Mouse (Mus musculus) heart, adult 11 months (tissue): ENCODE measurements at regions not wholly inside any gene's neighbourhood (a gene's known extent, or its start where the extent isn't known, plus 50 kb on each side); places are given as distances from the start of the nearest gene placed in this dataset.

ENCODE experiments used
- DNase-seq: peaks from one replicate; pipeline ENCODE4 v3.0.0; 2022

GRCm38 (mm10) chr15:11565503-11566031 lies 166.1 kb upstream of the Tars start:
- DNase-seq, result peak; percentile 84

- DNase-seq, result no peak
These were observed 153.1 kb upstream of the Tars start for GRCm38 (mm10) chr15:11552568-11552967.

- no peak for DNase-seq
These were observed 152.6 kb upstream of the Tars start for GRCm38 (mm10) chr15:11552110-11552509.

GRCm38 (mm10) chr15:11539485-11539884 lies 140.0 kb upstream of the Tars start:
- no peak for DNase-seq

- DNase-seq, result no peak
These were observed 136.7 kb upstream of the Tars start for GRCm38 (mm10) chr15:11536076-11536620.

GRCm38 (mm10) chr15:11534404-11535251 lies 135.2 kb upstream of the Tars start:
- DNase-seq, result no peak

GRCm38 (mm10) chr15:11533616-11534015 lies 134.2 kb upstream of the Tars start:
- no peak for DNase-seq

GRCm38 (mm10) chr15:11533002-11533610 lies 133.6 kb upstream of the Tars start:
- peak; percentile 87 for DNase-seq

- no peak for DNase-seq
These were observed 133.1 kb upstream of the Tars start for GRCm38 (mm10) chr15:11532536-11532935.

GRCm38 (mm10) chr15:11529819-11530810 lies 130.7 kb upstream of the Tars start:
- no peak for DNase-seq

- no peak for DNase-seq
These were observed 125.1 kb upstream of the Tars start for GRCm38 (mm10) chr15:11524337-11525106.

- DNase-seq, result no peak
These were observed 119.1 kb upstream of the Tars start for GRCm38 (mm10) chr15:11518565-11518964.

GRCm38 (mm10) chr15:11517892-11518291 lies 118.4 kb upstream of the Tars start:
- DNase-seq, result no peak

- no peak for DNase-seq
These were observed 105.7 kb upstream of the Tars start for GRCm38 (mm10) chr15:11505076-11505639.

GRCm38 (mm10) chr15:11496436-11496835 lies 97.0 kb upstream of the Tars start:
- DNase-seq, result no peak

- DNase-seq, result no peak
These were observed 89.7 kb upstream of the Tars start for GRCm38 (mm10) chr15:11489116-11489515.

- peak; percentile 49 for DNase-seq
These were observed 87.9 kb upstream of the Tars start for GRCm38 (mm10) chr15:11487268-11487783.

GRCm38 (mm10) chr15:11483916-11484315 lies 84.5 kb upstream of the Tars start:
- DNase-seq, result peak; percentile 35

- no peak for DNase-seq
These were observed 79.9 kb upstream of the Tars start for GRCm38 (mm10) chr15:11479166-11479944.

- no peak for DNase-seq
These were observed 76.8 kb upstream of the Tars start for GRCm38 (mm10) chr15:11476248-11476647.
